Mouse (Mus musculus) hindbrain, embryonic 15.5 days (tissue): ENCODE measurements around the gene Rapgef4. TPM values are rescaled to one million over a fixed set of nuclear protein-coding genes. Genes with fewer than 3 reads are reported as not detected.

Experiments
- ATAC-seq: fragments of 200-750 bp; cut with Nextera tagmentation; 2 replicates; pipeline ENCODE4 v1.8.0; 2017; ENCODE audit warnings: low read depth, moderate number of reproducible peaks, moderate TSS enrichment; ENCODE audit not compliant: low FRiP score
- H3K27ac ChIP-seq: fragments of 300-500 bp; sonication (generic); replicated peaks from 2 replicates; pipeline ENCODE4 v1.5.1; 2015; ENCODE audit warnings: mild to moderate bottlenecking, inconsistent platforms
- H3K27me3 ChIP-seq: fragments of 300-500 bp; sonication (generic); 2 replicates; pipeline ENCODE4 v1.6.1; 2015; ENCODE audit warnings: control low read depth, inconsistent platforms
- H3K36me3 ChIP-seq: fragments of 300-500 bp; sonication (generic); 2 replicates; pipeline ENCODE4 v1.6.1; 2015; ENCODE audit warnings: control low read depth, inconsistent platforms
- H3K4me1 ChIP-seq: fragments of 300-500 bp; sonication (generic); replicated peaks from 2 replicates; pipeline ENCODE4 v1.6.1; 2015; ENCODE audit warnings: control low read depth, inconsistent platforms
- H3K4me2 ChIP-seq: fragments of 300-500 bp; sonication (generic); 2 replicates; pipeline ENCODE4 v1.6.1; 2015; ENCODE audit warnings: moderate library complexity, mild to moderate bottlenecking, inconsistent platforms
- H3K4me3 ChIP-seq: fragments of 300-500 bp; sonication (generic); 2 replicates; pipeline ENCODE4 v1.5.1; 2015; ENCODE audit warnings: mild to moderate bottlenecking, inconsistent platforms
- H3K9ac ChIP-seq: fragments of 300-500 bp; sonication (generic); 2 replicates; pipeline ENCODE4 v1.6.1; 2015; ENCODE audit warnings: inconsistent platforms
- H3K9me3 ChIP-seq: fragments of 300-500 bp; sonication (generic); 2 replicates; pipeline ENCODE4 v1.6.1; 2016; ENCODE audit warnings: control low read depth, inconsistent platforms
- WGBS: fragments of 180-500 bp; shearing (Covaris S2); methylation state at CpG from one replicate; pipeline ENCODE4 v1.1.7; 2015; 5-methylcytosine and 5-hydroxymethylcytosine counted together
- polyA plus RNA-seq: library from polyadenylated mRNA; unstranded; fragments of >200 nt; fragmentation: Nextera tagmentation; extraction: Ambion mirVana; gene quantifications from 2 replicates; pipeline ENCODE4 v1.2.1, GENCODE M21; 2015

Gene Rapgef4
- polyA plus RNA-seq, 1 experiment from 2014 or later: 34.2 TPM

DNA sequence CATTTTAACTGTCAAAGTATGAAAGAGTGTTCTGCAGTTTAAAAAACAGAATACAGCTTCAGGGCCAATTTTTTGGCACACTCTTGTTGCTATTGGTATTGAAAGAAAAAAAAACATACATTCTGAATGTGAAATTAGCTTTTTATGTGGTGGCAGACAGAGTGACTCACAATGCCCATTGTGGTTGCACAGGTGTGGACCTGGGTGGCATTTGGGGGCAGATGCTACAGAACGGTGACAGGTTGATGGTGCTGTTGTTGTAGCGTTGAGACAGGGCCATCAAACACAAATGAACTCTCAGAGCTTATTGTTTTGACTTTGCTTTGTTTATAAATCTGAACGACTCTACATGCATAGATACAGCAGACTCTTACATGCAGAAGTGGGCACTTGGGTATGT, 202.7 kb downstream of the Rapgef4 start:
- ATAC-seq: no peak
- WGBS: 76% methylated on average over 3 of the region's 3 CpGs
- Histone ChIP-seq H3K36me3 (no peaks in the 10 kb centered on the region), H3K27ac (no peak overlapping the region), H3K4me2 (no peak overlapping the region), H3K9me3 (no peaks in the 10 kb centered on the region), H3K4me1 (0 out of 2 replicates have a peak, but pooled peaks cover 2% of the 10 kb centered on the region), H3K9ac (no peak overlapping the region), H3K4me3 (no peak overlapping the region), H3K27me3 (no peaks in the 10 kb centered on the region)

DNA sequence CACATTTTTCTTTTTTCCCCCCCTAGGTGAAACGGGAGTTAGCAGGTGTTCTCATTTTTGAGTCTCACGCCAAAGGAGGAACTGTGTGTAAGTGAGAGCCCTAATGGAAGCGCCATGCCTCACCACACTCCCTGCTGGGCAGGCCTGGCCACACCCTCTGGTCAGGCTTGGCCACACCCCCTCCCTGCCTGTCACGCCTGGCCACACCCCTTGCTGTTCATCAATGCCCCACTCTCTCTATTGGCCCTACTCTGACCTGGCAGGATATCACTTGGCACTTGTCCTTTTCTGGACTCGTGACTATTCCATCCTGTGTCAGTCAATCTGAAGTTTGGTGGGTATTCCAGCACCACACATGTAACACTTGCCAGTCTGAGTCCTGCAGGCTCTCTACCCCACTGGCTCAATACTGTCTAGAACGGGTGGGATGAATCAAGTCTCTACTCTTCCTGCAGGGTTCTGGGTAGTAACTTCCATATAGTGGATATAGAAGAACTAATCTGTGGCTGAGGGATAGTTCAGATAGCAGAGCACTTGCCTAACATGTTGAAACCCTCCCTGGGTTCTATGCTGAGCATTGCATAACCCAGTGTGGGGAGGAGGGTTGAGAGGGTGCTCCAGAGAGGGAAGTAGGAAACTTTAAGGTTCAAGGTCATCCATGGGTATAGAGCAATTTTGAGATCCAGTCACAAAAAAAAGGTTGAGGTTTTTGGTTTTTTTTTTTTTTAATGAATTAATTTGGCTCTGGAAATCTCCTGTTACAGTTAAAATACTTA, 215.3 kb downstream of the Rapgef4 start:
- Histone ChIP-seq H3K9ac (no peak overlapping the region), H3K4me2 (no peak overlapping the region), H3K36me3 (peaks cover 16% of the 10 kb centered on the region), H3K4me1 (no peaks in the 10 kb centered on the region), H3K4me3 (no peak overlapping the region), H3K9me3 (no peaks in the 10 kb centered on the region), H3K27me3 (no peaks in the 10 kb centered on the region), H3K27ac (no peak overlapping the region)
- 78% methylated on average over 6 of the region's 6 CpGs for WGBS
- ATAC-seq: no peak

DNA sequence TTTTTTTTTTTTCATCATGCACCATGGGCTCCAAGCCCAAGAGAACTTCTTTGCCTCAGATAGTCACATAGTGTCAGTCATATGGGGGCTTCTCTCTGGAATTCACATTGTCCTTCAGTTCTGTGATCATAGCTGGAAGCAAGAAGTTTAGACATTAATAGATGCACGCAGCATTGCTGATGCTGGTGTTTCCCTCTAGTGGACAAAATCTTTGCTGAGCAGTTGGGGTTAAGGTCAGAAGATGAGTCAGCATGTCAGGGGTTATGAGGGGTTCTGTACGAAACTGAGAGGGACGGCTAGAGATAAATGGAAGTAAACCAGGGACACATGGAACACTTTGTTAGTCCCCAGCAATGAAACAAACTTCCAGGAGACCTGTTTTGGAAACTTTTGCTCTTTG, 216.0 kb downstream of the Rapgef4 start:
- ATAC-seq: no peak
- no peak overlapping the region for H3K27ac ChIP-seq

DNA sequence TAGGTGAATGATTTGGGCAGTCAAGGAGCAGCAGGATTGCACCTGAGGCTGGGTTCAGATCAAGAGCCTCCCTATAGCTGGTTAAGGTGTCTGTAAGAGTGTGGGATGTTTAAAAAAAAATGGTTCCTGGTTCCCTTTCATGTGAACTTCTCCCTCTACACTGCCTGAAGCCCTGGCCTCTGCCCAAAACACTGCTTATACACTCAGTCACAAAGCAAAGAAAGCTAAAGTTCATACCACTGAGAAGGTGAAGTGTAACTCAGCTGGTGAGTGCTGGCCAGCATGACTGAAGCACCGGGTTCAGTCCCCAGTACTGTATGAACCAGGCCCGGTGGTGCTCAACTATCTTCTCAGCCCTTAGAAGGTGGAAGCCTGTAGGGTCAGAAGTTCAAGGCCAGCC, 218.4 kb downstream of the Rapgef4 start:
- Histone ChIP-seq H3K27me3 (no peaks in the 10 kb centered on the region), H3K4me2 (no peak overlapping the region), H3K4me1 (0 out of 2 replicates have a peak, but pooled peaks cover 8% of the 10 kb centered on the region), H3K27ac (no peak overlapping the region), H3K36me3 (peaks cover 10% of the 10 kb centered on the region; the same call in 1 of the 2 replicates), H3K9ac (no peak overlapping the region), H3K4me3 (no peak overlapping the region), H3K9me3 (no peaks in the 10 kb centered on the region)
- no peak for ATAC-seq
- WGBS: 93% methylated on average over 2 of the region's 2 CpGs

More for the DNA sequence above, 216.0 kb downstream of the Rapgef4 start:
- WGBS: 56% methylated on average over 3 of the region's 3 CpGs
- Histone ChIP-seq H3K4me1 (no peaks in the 10 kb centered on the region), H3K4me3 (no peak overlapping the region), H3K9me3 (no peaks in the 10 kb centered on the region), H3K36me3 (peaks cover 10% of the 10 kb centered on the region; the same call in 1 of the 2 replicates), H3K9ac (no peak overlapping the region), H3K4me2 (no peak overlapping the region), H3K27me3 (no peaks in the 10 kb centered on the region)

DNA sequence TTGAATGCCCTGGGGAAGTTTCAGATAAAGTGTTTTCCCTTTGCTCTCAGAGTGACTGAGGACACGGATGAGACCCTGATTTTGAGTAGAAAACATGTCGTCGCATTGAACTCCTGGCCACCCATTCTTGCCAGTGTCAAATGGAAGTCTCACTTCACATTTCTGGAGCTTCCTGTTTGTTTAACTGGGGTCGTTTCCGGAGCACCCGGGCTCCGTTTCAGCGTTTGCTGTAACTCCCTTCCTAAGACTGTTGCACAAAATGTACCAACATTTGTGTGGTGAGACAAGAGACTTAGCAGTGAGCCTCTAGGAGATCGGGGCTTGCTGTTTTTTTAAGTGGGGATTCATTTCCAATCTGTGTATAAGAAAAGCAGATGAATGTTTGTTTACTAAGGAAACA, 220.5 kb downstream of the Rapgef4 start:
- no peaks in the 10 kb centered on the region for H3K27me3 ChIP-seq
- peaks cover under 1% of the 10 kb centered on the region; the same call in 1 of the 2 replicates for H3K36me3 ChIP-seq
- H3K4me2 ChIP-seq: no peak overlapping the region
- H3K4me3 ChIP-seq: no peak overlapping the region
- 0 out of 2 replicates have a peak, but pooled peaks cover 8% of the 10 kb centered on the region for H3K4me1 ChIP-seq
- ATAC-seq: no peak
- H3K9ac ChIP-seq: no peak overlapping the region
- H3K9me3 ChIP-seq: no peaks in the 10 kb centered on the region
- H3K27ac ChIP-seq: no peak overlapping the region
- 54% methylated on average over 9 of the region's 9 CpGs for WGBS

DNA sequence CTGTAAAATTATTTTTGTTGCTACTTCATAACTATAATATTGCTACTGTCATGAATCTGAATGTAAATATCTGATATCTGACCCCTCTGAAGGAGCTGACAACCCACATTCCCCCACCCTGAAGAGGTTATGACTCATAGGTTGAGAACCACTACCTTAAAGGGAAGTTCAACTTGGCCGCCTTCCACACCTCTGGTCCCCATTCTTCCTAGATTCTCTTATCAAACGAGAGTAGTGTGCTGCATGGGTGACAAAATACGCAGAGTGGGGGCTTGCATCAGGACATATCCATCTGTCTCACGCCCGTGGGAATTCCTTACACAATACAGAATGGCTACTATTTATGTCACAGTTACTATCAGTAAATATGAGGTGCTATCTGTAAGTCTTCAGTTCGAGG, 221.2 kb downstream of the Rapgef4 start:
- 0 out of 2 replicates have a peak, but pooled peaks cover 8% of the 10 kb centered on the region for H3K4me1 ChIP-seq
- no peak overlapping the region for H3K9ac ChIP-seq
- ATAC-seq: no peak
- 87% methylated on average over 6 of the region's 6 CpGs for WGBS
- no peaks in the 10 kb centered on the region for H3K36me3 ChIP-seq
- no peaks in the 10 kb centered on the region for H3K27me3 ChIP-seq
- H3K4me3 ChIP-seq: no peak overlapping the region
- no peaks in the 10 kb centered on the region for H3K9me3 ChIP-seq
- no peak overlapping the region for H3K4me2 ChIP-seq
- H3K27ac ChIP-seq: no peak overlapping the region

DNA sequence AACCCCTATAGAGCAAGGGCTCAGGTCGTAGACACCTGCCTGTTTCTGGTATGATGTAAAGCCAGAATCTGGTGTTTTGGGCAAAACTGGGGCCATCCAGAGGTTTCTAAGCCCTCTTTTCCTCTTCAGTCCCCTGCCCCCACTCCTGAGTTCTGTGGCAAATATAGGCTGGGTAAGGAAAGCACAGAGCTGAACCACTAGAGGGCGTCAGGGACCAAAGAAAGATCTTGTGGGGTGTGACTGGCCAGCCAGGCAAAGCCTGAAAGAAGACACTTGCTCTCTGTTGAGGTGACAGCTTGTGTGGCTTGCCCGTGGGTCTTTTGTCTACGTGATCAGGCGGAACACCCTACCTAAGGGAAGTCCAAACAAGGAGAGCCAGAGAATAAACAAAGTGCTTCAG, 222.6 kb downstream of the Rapgef4 start:
- no peak overlapping the region for H3K4me3 ChIP-seq
- 10% methylated on average over 5 of the region's 5 CpGs for WGBS
- no peaks in the 10 kb centered on the region for H3K36me3 ChIP-seq
- ATAC-seq: peak; percentile 75; the same call in 1 of the 2 replicates
- H3K27ac ChIP-seq: no peak overlapping the region
- no peaks in the 10 kb centered on the region for H3K9me3 ChIP-seq
- H3K9ac ChIP-seq: no peak overlapping the region
- H3K4me1 ChIP-seq: 0 out of 2 replicates have a peak, but pooled peaks cover 8% of the 10 kb centered on the region
- H3K4me2 ChIP-seq: peak overlapping the region; percentile 41
- no peaks in the 10 kb centered on the region for H3K27me3 ChIP-seq

DNA sequence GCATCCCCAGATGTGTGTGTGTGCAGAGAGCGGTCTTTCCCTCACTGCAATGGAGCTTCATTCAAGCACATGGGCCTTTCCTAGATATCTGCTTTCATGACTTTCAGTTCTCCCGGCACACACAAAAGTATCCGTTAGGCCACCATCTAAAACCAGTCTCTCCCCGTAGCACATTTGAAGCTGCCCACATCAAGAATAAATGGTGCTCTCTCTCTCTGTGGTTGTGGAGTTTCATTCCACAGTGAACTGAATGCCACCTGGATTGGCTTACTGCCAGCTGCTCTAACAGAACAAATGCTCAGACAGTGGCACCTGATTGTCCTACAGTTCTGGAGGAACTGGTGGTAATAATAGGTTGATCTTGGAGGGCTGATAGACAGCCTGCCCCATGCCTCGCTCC, 224.8 kb downstream of the Rapgef4 start:
- 91% methylated on average over 5 of the region's 5 CpGs for WGBS
- Histone ChIP-seq H3K4me2 (no peak overlapping the region), H3K9ac (no peak overlapping the region), H3K9me3 (no peaks in the 10 kb centered on the region), H3K4me3 (no peak overlapping the region), H3K4me1 (0 out of 2 replicates have a peak, but pooled peaks cover 8% of the 10 kb centered on the region), H3K36me3 (no peaks in the 10 kb centered on the region), H3K27ac (no peak overlapping the region), H3K27me3 (no peaks in the 10 kb centered on the region)
- no peak for ATAC-seq

DNA sequence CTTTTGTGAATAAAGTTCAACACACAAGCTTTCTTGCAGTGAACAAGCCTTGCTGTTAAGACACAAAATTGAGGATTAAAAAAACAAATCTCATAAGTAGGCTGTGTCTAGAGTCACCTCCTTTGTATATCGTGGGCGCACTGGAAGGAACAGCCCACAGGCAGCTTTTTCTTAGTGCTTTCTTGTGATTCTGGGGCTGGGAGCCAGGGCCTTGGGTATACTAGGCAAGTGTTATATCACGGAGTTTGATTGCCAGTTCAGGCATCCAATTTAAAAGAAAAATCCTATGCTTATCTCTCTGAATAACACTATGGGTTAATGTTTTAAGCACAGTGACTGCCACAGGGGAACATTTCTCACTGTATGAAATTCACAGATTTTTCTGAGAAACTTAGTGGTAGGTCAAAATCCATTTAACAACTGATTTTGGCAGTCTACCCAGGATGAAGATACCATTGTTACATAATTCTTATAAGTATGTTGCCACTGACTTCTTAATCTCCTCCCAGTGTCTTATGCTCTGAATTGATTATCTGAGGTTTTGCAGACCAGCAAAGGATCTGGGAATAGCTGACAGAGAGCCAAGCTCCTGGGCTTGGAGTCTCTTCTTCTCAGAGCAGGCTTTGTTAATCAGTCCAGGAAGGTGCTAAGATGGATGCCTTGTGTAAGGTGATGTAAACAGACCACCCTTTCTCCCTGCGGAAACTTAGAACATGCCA, 225.6 kb downstream of the Rapgef4 start:
- Histone ChIP-seq H3K4me1 (0 out of 2 replicates have a peak, but pooled peaks cover 8% of the 10 kb centered on the region), H3K27ac (no peak overlapping the region), H3K9me3 (no peaks in the 10 kb centered on the region), H3K36me3 (no peaks in the 10 kb centered on the region), H3K27me3 (no peaks in the 10 kb centered on the region), H3K9ac (no peak overlapping the region), H3K4me3 (no peak overlapping the region), H3K4me2 (no peak overlapping the region)
- 90% methylated on average over 4 of the region's 4 CpGs for WGBS
- ATAC-seq: no peak

DNA sequence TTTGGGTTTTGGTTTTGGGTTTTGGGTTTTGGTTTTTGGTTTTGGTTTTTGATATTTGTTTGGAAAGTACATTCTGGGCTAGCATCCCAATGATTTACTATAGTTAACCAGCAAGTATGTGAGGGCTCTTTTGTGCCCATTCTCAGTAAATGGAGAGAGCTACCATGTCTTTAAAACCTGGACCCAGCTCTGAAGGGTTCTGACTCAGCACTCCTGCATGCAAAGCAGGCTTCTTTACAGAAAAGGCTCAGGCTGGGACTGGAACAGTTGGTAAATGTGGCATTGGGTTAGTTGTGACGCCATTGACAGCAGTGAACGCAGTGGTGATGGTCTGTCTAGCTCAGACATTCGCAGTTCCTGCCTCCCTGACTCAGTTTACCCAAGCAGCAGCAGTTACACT, 236.3 kb downstream of the Rapgef4 start:
- no peak overlapping the region for H3K9ac ChIP-seq
- H3K4me2 ChIP-seq: no peak overlapping the region
- H3K4me3 ChIP-seq: no peak overlapping the region
- ATAC-seq: no peak
- H3K36me3 ChIP-seq: no peaks in the 10 kb centered on the region
- H3K9me3 ChIP-seq: no peaks in the 10 kb centered on the region
- H3K4me1 ChIP-seq: no peaks in the 10 kb centered on the region
- no peak overlapping the region for H3K27ac ChIP-seq
- 82% methylated on average over 3 of the region's 3 CpGs for WGBS
- H3K27me3 ChIP-seq: no peaks in the 10 kb centered on the region

DNA sequence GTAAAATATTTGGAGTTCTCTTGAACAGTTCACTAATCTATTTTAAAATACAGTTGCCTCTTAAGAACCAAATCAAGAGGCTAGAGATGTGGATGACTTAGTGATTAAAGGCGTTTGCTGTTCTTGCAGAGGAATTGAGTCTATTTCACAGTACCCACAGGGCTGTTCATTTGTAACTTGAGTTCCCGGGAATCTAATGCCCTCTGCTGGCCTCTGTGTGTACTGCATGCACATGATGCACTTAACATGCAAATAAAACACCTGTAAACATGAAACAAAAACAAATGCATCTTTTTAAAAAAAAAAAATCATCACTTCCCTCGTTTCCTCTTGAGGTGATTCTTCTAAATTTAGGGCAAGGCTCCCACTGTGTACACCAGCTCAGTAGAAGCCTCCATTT, 238.9 kb downstream of the Rapgef4 start:
- Histone ChIP-seq H3K9me3 (no peaks in the 10 kb centered on the region), H3K4me2 (no peak overlapping the region), H3K4me3 (no peak overlapping the region), H3K9ac (no peak overlapping the region), H3K27me3 (no peaks in the 10 kb centered on the region), H3K4me1 (no peaks in the 10 kb centered on the region), H3K27ac (no peak overlapping the region), H3K36me3 (no peaks in the 10 kb centered on the region)
- whole genome bisulfite sequencing: 37% methylated on average over 3 of the region's 3 CpGs
- ATAC-seq: no peak

DNA sequence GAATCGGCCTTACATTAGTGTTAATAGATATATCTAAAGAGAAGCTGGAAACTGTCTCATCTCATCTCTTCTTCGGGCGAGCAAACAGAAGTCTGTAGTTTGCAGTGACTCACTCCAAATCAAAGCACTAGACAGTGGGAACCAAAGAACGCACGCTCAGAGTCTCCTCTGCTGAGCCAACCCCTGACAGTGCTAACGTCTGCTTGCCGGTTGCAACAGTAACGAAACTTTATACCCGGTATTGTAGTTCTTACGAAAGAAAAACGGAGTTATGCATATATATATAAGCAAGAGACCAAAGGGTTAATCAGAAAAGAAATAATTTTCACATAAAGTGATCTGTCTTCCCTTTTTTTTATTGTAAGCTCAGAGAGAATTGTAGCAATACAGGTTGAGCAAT, 240.2 kb downstream of the Rapgef4 start:
- no peaks in the 10 kb centered on the region for H3K9me3 ChIP-seq
- no peak overlapping the region for H3K27ac ChIP-seq
- H3K36me3 ChIP-seq: no peaks in the 10 kb centered on the region
- no peaks in the 10 kb centered on the region for H3K27me3 ChIP-seq
- no peak for ATAC-seq
- no peak overlapping the region for H3K9ac ChIP-seq
- no peaks in the 10 kb centered on the region for H3K4me1 ChIP-seq
- WGBS: 88% methylated on average over 11 of the region's 11 CpGs
- no peak overlapping the region for H3K4me3 ChIP-seq
- H3K4me2 ChIP-seq: no peak overlapping the region
